Mouse (Mus musculus) left cerebral cortex, postnatal 25 days (tissue): ENCODE results near the gene Kcnh6. TPM values are rescaled to one million over a fixed set of nuclear protein-coding genes. Genes with fewer than 3 reads are reported as not detected.
A peak's percentile ranks its signal among the peaks of the same experiment; 100 is the strongest.

Experiments
- DNase-seq, 2 experiments: peaks; one replicate each; pipeline ENCODE4 v3.0.0; 2022; ENCODE audit warnings: low spot score in 2 of 2, mixed read lengths in 1 of 2
- intact Hi-C: fragments of 180-260 bp; cut with DNase I; formaldehyde crosslinking; loops from one replicate; pipeline ENCODE4 v1.15.1; 2025
- total RNA-seq, 2 experiments: library from RNA; stranded (reverse); gene quantifications; 2 replicates each; pipeline ENCODE4 v1.2.3; 2021

Kcnh6 gene
- total RNA-seq, result 1 to 10 TPM; 1.6 to 2.0 TPM

DNA sequence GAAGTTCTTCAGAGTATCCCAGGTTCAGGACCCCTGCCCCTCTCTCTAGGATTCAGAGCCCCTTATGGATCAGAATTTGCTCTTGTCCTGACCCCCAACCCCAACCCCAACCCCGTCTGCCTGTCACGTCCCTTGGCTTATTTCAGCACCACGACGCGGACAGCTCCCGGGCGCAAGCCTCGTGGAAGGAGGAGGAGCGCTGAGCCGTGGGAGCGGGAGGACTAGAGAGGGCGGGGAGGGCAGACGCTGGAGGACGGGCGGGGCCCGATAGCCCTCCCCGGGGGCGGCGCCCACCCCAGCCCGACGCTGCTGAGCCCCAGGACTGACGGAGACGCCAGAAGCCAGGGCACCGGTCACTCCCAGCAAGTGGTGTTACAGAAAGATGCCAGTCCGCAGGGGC lies at the start of gene Kcnh6:
TSS of gene Kcnh6 (plus strand) at position 304 of the 400 bp plus-strand sequence.
- intact Hi-C loops, result no loop called here
- DNase-seq, result no peak

DNA sequence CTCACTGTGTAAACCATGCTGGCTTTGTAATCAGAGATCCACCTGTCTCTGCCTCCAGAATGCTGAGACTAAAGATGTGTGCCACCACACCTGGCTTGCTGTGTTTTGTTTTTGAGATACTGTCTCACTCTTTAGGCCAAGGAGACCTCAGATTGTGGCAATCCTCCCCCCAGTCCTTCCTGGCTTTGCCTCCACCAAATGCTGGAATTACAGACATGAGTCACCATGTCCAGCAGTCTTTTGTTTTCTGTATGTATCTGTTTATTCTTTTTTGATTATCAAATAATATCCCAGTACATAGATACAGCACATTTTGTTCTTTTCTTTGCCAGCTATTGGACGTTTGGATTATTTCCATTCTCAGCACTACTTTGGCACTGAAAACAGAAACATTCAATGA lies 49.4 kb upstream of the Kcnh6 start:
- intact Hi-C loops, result no loop called here
- DNase-seq, result no peak

DNA sequence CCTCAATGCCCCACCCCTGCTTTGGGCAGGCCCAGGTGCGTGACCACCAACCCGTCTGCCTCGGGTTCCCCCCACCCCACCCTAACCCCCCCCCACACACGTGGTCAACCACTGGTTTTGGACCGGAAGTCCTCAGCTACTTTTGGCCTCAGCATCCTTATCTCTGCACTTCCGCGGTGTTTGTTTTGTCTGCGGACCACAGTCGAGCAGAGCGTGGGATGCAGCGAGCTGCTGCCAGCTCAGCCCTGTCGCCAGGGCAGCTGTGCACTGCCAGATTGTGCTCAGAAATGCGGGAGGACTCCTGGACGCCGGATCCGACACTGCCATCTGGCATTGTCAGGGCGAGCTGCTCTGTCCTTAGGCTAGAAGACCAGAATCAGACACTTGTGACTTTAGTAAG lies 48.6 kb upstream of the Kcnh6 start:
- peak; percentile 39 to 70 for DNase-seq
- intact Hi-C loops, result no loop called here

DNA sequence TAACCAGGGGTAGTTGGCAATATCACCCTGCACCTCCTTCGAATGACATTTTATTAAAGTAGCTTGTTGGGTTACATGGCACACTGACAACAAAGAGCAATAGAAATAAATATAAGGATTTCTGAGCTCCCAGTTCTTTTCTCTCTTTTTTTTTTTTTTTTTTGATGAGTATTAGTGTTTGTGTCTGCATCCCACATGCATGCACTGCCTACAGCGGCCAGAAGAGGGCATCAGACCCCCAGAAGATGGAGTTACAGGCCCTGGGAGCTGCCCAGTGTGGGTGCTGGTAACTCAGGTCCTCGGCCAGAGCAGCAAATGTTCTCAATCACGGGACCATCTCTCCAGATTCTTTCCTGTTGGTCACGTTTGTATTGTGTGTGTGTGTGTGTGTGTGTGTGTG lies 43.2 kb upstream of the Kcnh6 start:
- intact Hi-C loops, result no loop called here
- DNase-seq, result no peak

- intact Hi-C loops, result no loop called here
Observed at GRCm38 (mm10) chr11:105966288-105966687, 41.6 kb upstream of the Kcnh6 start.

DNA sequence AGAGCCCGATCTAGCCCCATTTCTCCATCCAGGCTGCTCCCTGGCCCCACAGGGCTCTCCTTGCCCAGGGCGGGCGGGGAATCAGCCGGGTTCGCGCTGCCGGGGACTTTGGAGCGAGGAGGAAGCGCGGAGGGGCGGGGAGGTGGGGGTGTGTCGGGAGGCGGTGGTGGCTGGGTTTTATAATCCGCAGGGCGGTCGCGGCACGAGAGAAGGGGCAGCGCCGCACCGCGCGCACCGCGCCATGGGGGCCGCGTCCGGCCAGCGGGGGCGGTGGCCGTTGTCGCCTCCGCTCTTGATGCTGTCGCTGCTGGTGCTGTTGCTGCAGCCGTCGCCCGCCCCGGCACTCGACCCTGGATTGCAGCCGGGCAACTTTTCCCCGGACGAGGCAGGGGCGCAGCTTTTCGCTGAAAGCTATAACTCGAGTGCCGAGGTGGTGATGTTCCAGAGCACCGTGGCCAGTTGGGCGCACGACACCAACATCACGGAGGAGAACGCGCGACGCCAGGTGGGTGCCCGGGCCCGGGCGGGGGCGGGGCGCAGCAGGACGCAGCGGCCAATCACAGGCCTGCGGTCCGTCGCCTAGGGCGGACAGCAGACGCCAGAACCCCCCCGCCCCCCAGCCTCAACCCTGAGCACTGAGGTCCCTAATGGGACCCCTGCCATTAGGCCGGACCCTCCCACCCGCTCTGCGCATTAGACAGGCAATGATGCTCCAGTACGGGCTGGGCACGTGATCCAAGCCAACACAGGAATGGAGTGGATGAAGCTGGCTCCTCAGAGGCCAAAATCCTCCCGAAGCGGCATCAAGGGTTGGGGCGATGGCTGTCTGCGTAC lies 40.0 kb upstream of the Kcnh6 start, which contains the start of gene Ace:
TSS of gene Ace (plus strand) at position 205 of the 834 bp plus-strand sequence.
- intact Hi-C loops, result loop anchor here (2.0 kb wide), 1 partner anchor 41 kb away; no protein-coding TSS in a partner anchor
- no peak for DNase-seq

More at GRCm38 (mm10) chr11:105966288-105966687, 41.6 kb upstream of the Kcnh6 start:
- DNase-seq, result no peak

DNA sequence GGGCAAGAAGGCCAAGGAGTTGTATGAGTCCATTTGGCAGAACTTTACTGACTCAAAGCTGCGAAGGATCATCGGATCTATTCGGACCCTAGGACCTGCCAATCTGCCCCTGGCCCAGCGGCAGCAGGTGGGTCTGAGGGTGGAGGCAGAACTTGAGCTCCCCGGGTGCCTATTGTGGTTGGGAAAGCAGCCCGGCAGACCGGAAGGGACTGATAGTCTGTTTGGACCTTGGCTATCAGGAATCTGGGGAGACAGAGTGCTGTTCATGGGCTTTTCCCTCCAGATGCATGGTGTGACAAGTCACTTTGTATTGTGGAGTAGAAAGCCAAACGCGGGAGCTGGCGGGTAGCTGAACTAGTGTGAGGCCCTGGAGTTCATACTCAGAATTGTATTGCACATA lies 39.0 kb upstream of the Kcnh6 start:
- DNase-seq, result no peak
- intact Hi-C loops, result loop anchor here (2.0 kb wide), 1 partner anchor 42 kb away; no protein-coding TSS in a partner anchor

DNA sequence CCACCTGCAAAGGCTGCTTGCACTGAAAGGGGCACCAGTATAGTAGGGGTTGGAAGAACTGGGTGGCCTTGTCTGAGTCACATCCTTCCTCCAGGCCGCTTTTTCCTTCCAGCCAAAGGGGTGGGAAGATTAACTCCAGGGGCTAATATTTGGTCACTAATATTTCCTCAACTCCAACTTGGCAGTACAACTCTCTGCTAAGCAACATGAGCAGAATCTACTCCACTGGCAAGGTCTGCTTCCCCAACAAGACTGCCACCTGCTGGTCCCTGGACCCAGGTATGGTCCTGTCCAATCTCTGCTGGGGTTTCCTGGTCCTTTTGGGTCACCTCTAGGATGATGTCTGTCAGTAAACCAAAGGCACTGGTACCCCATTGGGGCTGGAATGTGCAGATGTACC lies 38.4 kb upstream of the Kcnh6 start:
- intact Hi-C loops, result loop anchor here (2.0 kb wide), 1 partner anchor 43 kb away; no protein-coding TSS in a partner anchor
- DNase-seq, result no peak

DNA sequence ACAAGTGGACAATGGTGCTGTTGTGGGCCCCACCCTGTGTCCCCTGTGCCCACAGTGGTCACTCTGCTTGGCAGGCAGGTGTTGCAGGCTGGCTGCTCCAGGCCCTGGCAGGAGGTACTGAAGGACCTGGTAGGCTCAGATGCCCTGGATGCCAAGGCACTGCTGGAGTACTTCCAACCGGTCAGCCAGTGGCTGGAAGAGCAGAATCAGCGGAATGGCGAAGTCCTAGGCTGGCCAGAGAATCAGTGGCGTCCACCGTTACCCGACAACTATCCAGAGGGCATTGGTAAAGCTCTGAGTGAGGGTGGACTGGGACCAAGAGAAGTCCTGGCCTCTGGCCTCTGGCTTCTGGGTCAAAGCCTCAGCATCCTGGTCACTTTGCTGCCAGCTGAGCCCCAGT lies 33.3 kb upstream of the Kcnh6 start:
- DNase-seq, result no peak

DNA sequence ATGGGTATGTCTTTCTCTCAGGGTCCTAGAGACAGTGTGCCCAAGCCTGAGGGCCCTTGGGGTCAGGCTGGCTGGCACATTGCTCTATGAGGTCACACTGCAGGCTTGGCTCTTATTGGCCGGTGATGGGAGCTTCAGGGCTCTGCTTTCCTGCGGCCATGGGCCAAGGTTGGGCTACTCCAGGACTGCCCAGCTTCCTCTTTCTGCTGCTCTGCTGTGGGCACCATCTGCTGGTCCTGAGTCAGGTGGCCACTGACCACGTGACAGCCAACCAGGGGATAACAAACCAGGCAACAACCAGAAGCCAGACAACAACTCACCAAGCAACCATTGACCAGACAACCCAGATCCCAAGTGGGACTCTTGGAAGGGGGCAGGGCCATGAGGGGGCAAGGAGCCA lies 32.9 kb upstream of the Kcnh6 start:
- intact Hi-C loops, result no loop called here
- no peak for DNase-seq

More for the DNA sequence above, 33.3 kb upstream of the Kcnh6 start:
- intact Hi-C loops, result no loop called here

GRCm38 (mm10) chr11:105975636-105976035 lies 32.3 kb upstream of the Kcnh6 start:
- intact Hi-C loops, result no loop called here
- no peak for DNase-seq

DNA sequence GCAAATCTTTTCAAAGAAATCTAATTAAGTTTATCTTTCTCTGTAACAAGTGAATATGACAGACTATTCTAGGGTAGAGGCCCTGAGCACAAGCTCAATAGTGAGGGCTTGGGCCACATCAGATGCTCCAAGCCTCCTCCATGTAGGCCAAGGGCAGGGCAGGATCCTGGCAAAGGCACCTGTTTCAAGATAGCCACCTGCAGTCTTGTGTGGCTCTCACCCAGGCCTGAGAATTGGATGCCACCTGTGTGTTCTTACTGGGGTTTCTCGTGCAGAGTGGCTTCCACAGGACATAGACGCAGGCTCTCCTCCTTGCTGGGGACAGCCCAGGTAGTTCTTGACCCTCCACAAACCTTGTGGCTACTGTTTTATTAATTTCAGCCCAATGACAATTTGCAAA lies 29.7 kb upstream of the Kcnh6 start:
- intact Hi-C loops, result no loop called here
- no peak for DNase-seq

- intact Hi-C loops, result no loop called here
- no peak for DNase-seq
Observed at GRCm38 (mm10) chr11:105978634-105979033, 29.3 kb upstream of the Kcnh6 start.

- intact Hi-C loops, result no loop called here
- no peak for DNase-seq
Observed at GRCm38 (mm10) chr11:105984452-105984851, 23.5 kb upstream of the Kcnh6 start.

GRCm38 (mm10) chr11:105987446-105987845 lies 20.5 kb upstream of the Kcnh6 start:
- DNase-seq, result no peak
- intact Hi-C loops, result no loop called here

- intact Hi-C loops, result no loop called here
- no peak for DNase-seq
Observed at GRCm38 (mm10) chr11:105989446-105989845, 18.5 kb upstream of the Kcnh6 start.

DNA sequence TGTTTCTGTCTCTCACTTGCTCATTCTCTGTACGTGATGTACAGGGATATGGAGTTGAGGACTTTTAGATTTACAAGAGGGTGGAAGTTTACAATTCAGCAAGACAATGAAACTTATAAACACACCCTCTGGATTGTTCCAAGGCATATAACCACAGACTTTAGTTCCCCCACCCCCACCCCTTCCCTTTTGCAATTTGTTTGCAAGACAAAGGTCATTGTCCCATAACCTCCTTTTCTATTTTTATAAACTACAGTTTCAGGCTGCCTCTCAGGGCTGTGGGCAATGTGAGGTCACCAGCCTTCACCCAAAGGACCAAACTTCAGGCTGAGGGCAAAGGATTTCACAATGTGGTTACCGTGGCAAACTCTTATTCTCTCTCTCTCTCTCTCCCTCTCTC lies 17.7 kb upstream of the Kcnh6 start:
- intact Hi-C loops, result no loop called here
- no peak for DNase-seq

DNA sequence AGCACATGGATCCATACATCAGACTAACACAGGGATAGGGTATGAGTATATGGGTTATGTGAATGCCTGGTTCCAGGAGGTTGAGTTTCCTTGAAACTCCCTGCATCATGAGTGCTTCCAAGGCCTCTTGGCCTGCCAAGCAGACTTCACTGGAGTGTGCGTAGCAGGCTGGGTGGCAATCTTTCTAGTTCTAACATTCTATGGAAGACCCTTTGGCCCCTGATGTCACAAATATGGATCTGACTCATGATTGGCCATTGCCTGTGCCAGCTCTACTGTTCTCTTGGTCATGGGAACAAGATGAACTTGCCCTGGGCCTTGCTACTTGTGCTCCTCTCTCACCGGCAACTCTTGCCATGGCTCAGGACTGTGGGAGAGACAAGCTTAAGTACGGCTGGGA lies 13.5 kb upstream of the Kcnh6 start, which contains the start of gene Ace3:
TSS of gene Ace3 (plus strand) at position 301 of the 400 bp plus-strand sequence.
- no peak for DNase-seq
- intact Hi-C loops, result no loop called here

GRCm38 (mm10) chr11:106000062-106000461 lies 7.9 kb upstream of the Kcnh6 start:
- intact Hi-C loops, result loop anchor here (2.0 kb wide), 1 partner anchor 77 kb away; no protein-coding TSS in a partner anchor
- DNase-seq, result no peak

GRCm38 (mm10) chr11:106001718-106002117 lies 6.2 kb upstream of the Kcnh6 start:
- intact Hi-C loops, result loop anchor here (2.0 kb wide), 1 partner anchor 75 kb away; no protein-coding TSS in a partner anchor
- DNase-seq, result peak; percentile 51 to 53

GRCm38 (mm10) chr11:106004576-106004975 lies 3.3 kb upstream of the Kcnh6 start:
- intact Hi-C loops, result no loop called here
- no peak for DNase-seq
